ENCODE assay signal across 13 mouse cellular contexts in the genomic region with DNA sequence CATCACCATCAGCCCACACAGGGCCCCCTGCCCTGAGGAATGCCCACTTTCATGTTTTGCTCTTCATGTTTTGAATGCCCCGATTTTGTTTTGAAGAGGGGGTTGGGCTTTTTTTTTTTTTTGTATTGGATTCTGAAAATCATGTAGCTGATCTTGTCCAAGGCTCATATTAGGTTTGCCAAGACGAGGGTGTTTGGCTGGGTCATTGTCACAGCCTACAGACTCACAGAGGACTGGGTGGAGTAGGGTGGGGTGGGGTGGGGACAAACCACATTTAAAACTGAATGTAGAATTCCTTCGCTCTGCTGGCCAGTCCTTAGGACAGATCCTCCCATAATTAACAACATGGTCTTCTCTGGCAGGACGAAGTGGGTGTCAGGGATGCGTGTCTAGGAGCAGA. TPM values are rescaled to one million over a fixed set of nuclear protein-coding genes. Genes with fewer than 3 reads are reported as not detected.
DNase-seq lines count a peak whose midpoint lies in the region; ATAC-seq and TF ChIP-seq lines count a peak whose summit lies in the region.
"Had no signal": no experiment of that assay in that cellular context is flagged by ENCODE, and none has a peak within 500 bp of the region (broad histone marks: within the 10 kb centered on the region; RNA-seq: fewer than 3 reads in every experiment).

No protein-coding gene starts in this region.

- WGBS in hindbrain, embryonic 11.5 days = 53% methylated on average over 5 of the region's 5 CpGs
- 62% methylated on average over 5 of the region's 5 CpGs for WGBS in hindbrain, embryonic 16.5 days
- 59% methylated on average over 5 of the region's 5 CpGs for WGBS in neural tube, embryonic 11.5 days
- WGBS in limb, embryonic 14.5 days = 42% methylated on average over 5 of the region's 5 CpGs

- no peak for TF ChIP-seq POLR2A in limb, embryonic 14.5 days (IDR thresholded peaks at IDR 0.05; ENCODE audit: borderline replicate concordance, extremely low read depth, insufficient read depth, insufficient read length)

- no peak overlapping the region for H3K4me3 ChIP-seq in hindbrain, embryonic 11.5 days (ENCODE audit: low read depth, low read length)
- no peak overlapping the region for H3K4me3 ChIP-seq in hindbrain, embryonic 16.5 days (ENCODE audit: low read length)
- no peak overlapping the region for H3K4me3 ChIP-seq in neural tube, embryonic 11.5 days (ENCODE audit: low read depth, low read length)
- H3K4me3 ChIP-seq in limb, embryonic 14.5 days (replicated peaks; ENCODE audit: low read length) = no peak overlapping the region

- H3K27ac ChIP-seq in hindbrain, embryonic 11.5 days (ENCODE audit: low read depth, low read length) = no peak overlapping the region
- no peak overlapping the region for H3K27ac ChIP-seq in hindbrain, embryonic 16.5 days (ENCODE audit: low read depth, low read length)
- H3K27ac ChIP-seq in neural tube, embryonic 11.5 days (ENCODE audit: low read depth, low read length) = no peak overlapping the region
- 0 out of 2 replicates have a peak overlapping the region, but pooled peaks have one; percentile 69 for H3K27ac ChIP-seq in limb, embryonic 14.5 days (replicated peaks; ENCODE audit: low read depth, low read length)

- no peaks in the 10 kb centered on the region for H3K9me3 ChIP-seq in hindbrain, embryonic 11.5 days (ENCODE audit: control insufficient read depth, low read length)
- H3K9me3 ChIP-seq in hindbrain, embryonic 16.5 days (ENCODE audit: control insufficient read depth, low read length) = no peaks in the 10 kb centered on the region
- no peaks in the 10 kb centered on the region for H3K9me3 ChIP-seq in neural tube, embryonic 11.5 days (ENCODE audit: control insufficient read depth, low read length)
- no peaks in the 10 kb centered on the region for H3K9me3 ChIP-seq in limb, embryonic 14.5 days (ENCODE audit: control insufficient read depth, low read length)

- H3K27me3 ChIP-seq in hindbrain, embryonic 11.5 days (ENCODE audit: control insufficient read depth, insufficient read depth, low read length) = no peaks in the 10 kb centered on the region
- H3K27me3 ChIP-seq in hindbrain, embryonic 16.5 days (replicated peaks; ENCODE audit: control insufficient read depth, insufficient read depth, low read length) = no peaks in the 10 kb centered on the region
- H3K27me3 ChIP-seq in neural tube, embryonic 11.5 days (ENCODE audit: control insufficient read depth, insufficient read depth, low read length) = no peaks in the 10 kb centered on the region
- H3K27me3 ChIP-seq in limb, embryonic 14.5 days (ENCODE audit: control insufficient read depth, insufficient read depth, low read length) = no peaks in the 10 kb centered on the region

- ATAC-seq in hindbrain, embryonic 11.5 days (ENCODE audit: low FRiP score) = 0 out of 2 replicates have a peak, but pooled peaks have one; percentile 7
- ATAC-seq in hindbrain, embryonic 16.5 days = no peak
- no peak for ATAC-seq in neural tube, embryonic 11.5 days (ENCODE audit: insufficient read depth, low FRiP score, low TSS enrichment)
- no peak for ATAC-seq in limb, embryonic 14.5 days (ENCODE audit: low FRiP score, low read depth)
- ATAC-seq: Patski had no signal

- peaks cover 6% of the 10 kb centered on the region; the same call in 1 of the 2 replicates for H3K4me1 ChIP-seq in hindbrain, embryonic 11.5 days (replicated peaks; ENCODE audit: control insufficient read depth, insufficient read depth, low read length)
- H3K4me1 ChIP-seq in hindbrain, embryonic 16.5 days (ENCODE audit: control insufficient read depth, insufficient read depth, low read depth, low read length) = peaks cover 4% of the 10 kb centered on the region
- H3K4me1 ChIP-seq in neural tube, embryonic 11.5 days (ENCODE audit: control insufficient read depth, insufficient read depth, low read length) = peaks cover 13% of the 10 kb centered on the region
- peaks cover 32% of the 10 kb centered on the region for H3K4me1 ChIP-seq in limb, embryonic 14.5 days (ENCODE audit: control insufficient read depth, insufficient read depth, low read length)

- H3K36me3 ChIP-seq in hindbrain, embryonic 11.5 days (ENCODE audit: control insufficient read depth, insufficient read depth, low read length) = no peaks in the 10 kb centered on the region
- no peaks in the 10 kb centered on the region for H3K36me3 ChIP-seq in hindbrain, embryonic 16.5 days (ENCODE audit: control insufficient read depth, insufficient read depth, low read length)
- H3K36me3 ChIP-seq in neural tube, embryonic 11.5 days (ENCODE audit: control insufficient read depth, insufficient read depth, low read length) = no peaks in the 10 kb centered on the region
- H3K36me3 ChIP-seq in limb, embryonic 14.5 days (ENCODE audit: control insufficient read depth, insufficient read depth, low read length) = no peaks in the 10 kb centered on the region

- DNase-seq in hindbrain, embryonic 11.5 days (ENCODE audit: low spot score) = no peak
- no peak for DNase-seq in neural tube, embryonic 11.5 days (ENCODE audit: low spot score)
- no peak for DNase-seq in neural tube, embryonic 10.5 days (ENCODE audit: extremely low spot score, low spot score)
- no peak for DNase-seq in limb, embryonic 14.5 days (ENCODE audit: low spot score)
- no peak for DNase-seq in cerebellum, adult 8-10 months
- DNase-seq in layer of hippocampus, adult 9-10 months (ENCODE audit: low spot score) = no peak
- DNase-seq: cerebellum, adult 2 months; gastrocnemius, postnatal 36 days; kidney, adult 2 months had no signal

- H3K4me2 ChIP-seq in hindbrain, embryonic 11.5 days (replicated peaks; ENCODE audit: low read depth, low read length) = no peak overlapping the region
- no peak overlapping the region for H3K4me2 ChIP-seq in hindbrain, embryonic 16.5 days (ENCODE audit: low read length)
- peak overlapping the region; percentile 31; the same call in 1 of the 2 replicates for H3K4me2 ChIP-seq in neural tube, embryonic 11.5 days (ENCODE audit: low read depth)
- peak overlapping the region; percentile 41 for H3K4me2 ChIP-seq in limb, embryonic 14.5 days (replicated peaks; ENCODE audit: low read depth, low read length, severe bottlenecking)

- no peak overlapping the region for H3K9ac ChIP-seq in hindbrain, embryonic 11.5 days (ENCODE audit: low read depth, low read length)
- H3K9ac ChIP-seq in hindbrain, embryonic 16.5 days (ENCODE audit: low read depth, low read length) = no peak overlapping the region
- H3K9ac ChIP-seq in neural tube, embryonic 11.5 days (ENCODE audit: low read length) = no peak overlapping the region
- no peak overlapping the region for H3K9ac ChIP-seq in limb, embryonic 14.5 days (ENCODE audit: low read depth, low read length, severe bottlenecking)
- H3K9ac ChIP-seq: forebrain, postnatal 0 days had no signal

RNA-seq across cellular contexts. Expression of a gene that starts 27.5 kb away (rescaled TPM):
- polyA plus RNA-seq in hindbrain, embryonic 11.5 days (2014; fragmentation: Nextera tagmentation; extraction: Ambion mirVana) = 0.15 TPM in 1 of 2 replicates, not detected in the other
- polyA plus RNA-seq in hindbrain, embryonic 16.5 days (2015; fragmentation: Nextera tagmentation; extraction: Ambion mirVana) = 2.3 and 2.4 TPM in 2 replicates
- not detected in 2 replicates for polyA plus RNA-seq in neural tube, embryonic 11.5 days (2014; fragmentation: Nextera tagmentation; extraction: Ambion mirVana)
- 2.5 and 3.5 TPM in 2 replicates for polyA plus RNA-seq in limb, embryonic 14.5 days (2012; rRNA removed)
- 5.1 and 6.0 TPM in 2 replicates for polyA plus RNA-seq in limb, embryonic 14.5 days (2014; fragmentation: Nextera tagmentation; extraction: Ambion mirVana)
- polyA plus RNA-seq: embryonic facial prominence, embryonic 11.5 days; Patski had no signal

RNA-seq across cellular contexts. Expression of a gene that starts 45.5 kb away (rescaled TPM):
- 0.40 and 0.59 TPM in 2 replicates for polyA plus RNA-seq in hindbrain, embryonic 11.5 days (2014; fragmentation: Nextera tagmentation; extraction: Ambion mirVana)
- polyA plus RNA-seq in hindbrain, embryonic 16.5 days (2015; fragmentation: Nextera tagmentation; extraction: Ambion mirVana) = 11.0 and 11.2 TPM in 2 replicates
- polyA plus RNA-seq in neural tube, embryonic 11.5 days (2014; fragmentation: Nextera tagmentation; extraction: Ambion mirVana) = 0.15 TPM in 1 of 2 replicates, not detected in the other
- polyA plus RNA-seq in limb, embryonic 14.5 days (2012; rRNA removed) = 0.33 and 0.42 TPM in 2 replicates
- polyA plus RNA-seq in limb, embryonic 14.5 days (2014; fragmentation: Nextera tagmentation; extraction: Ambion mirVana) = 0.22 and 0.30 TPM in 2 replicates
- polyA plus RNA-seq: Patski had no signal

Comparison
In these comparisons a context has a peak if more than half of its experiments do, and no peak if none do; other contexts are left out.
1. H3K4me2 ChIP-seq: peak in neural tube, embryonic 11.5 days (single experiment) and limb, embryonic 14.5 days (single experiment); none in hindbrain, embryonic 11.5 days (single experiment) and hindbrain, embryonic 16.5 days (single experiment).